Mouse (Mus musculus) mammary gland, adult 2 months (tissue): Measurements from ENCODE around the gene Med28. TPM values are rescaled to one million over a fixed set of nuclear protein-coding genes. Genes with fewer than 3 reads are reported as not detected.

Source experiments
- polyA plus RNA-seq: library from polyadenylated mRNA; depleted of rRNA; stranded (reverse); fragments of >200 nt; gene quantifications from 2 replicates; pipeline ENCODE4 v1.2.3, GENCODE M21; 2012; ENCODE audit warnings: low replicate concordance; rRNA removed

Gene Med28
- 84.7 and 107 TPM in 2 replicates for polyA plus RNA-seq

GRCm38 (mm10) chr5:45519960-45520808 lies at the start of gene Med28:
Gene Med28, plus strand, starts transcription at chr5:45520229.

GRCm38 (mm10) chr5:45493191-45494092 lies 26.6 kb upstream of the Med28 start, which contains the start of gene Lap3:
Gene Lap3, plus strand, starts transcription at chr5:45493374.

Other genes starting within 250 kb of the Med28 start
- 89.6 and 98.7 TPM in 2 replicates for gene Qdpr, start 70.0 kb upstream of the Med28 start, polyA plus RNA-seq
- not detected in 2 replicates for gene Clrn2, start 66.5 kb upstream of the Med28 start, polyA plus RNA-seq
- gene Lap3, start 26.9 kb upstream of the Med28 start, polyA plus RNA-seq, result 13.2 and 25.8 TPM in 2 replicates
- gene Fam184b, start 119.4 kb downstream of the Med28 start, polyA plus RNA-seq, result 0.01 and 0.05 TPM in 2 replicates
- 0.19 and 0.26 TPM in 2 replicates for gene Ncapg, start 149.7 kb downstream of the Med28 start, polyA plus RNA-seq